Comparison of ENCODE assay signal across 10 mouse cellular contexts in the genomic region with DNA sequence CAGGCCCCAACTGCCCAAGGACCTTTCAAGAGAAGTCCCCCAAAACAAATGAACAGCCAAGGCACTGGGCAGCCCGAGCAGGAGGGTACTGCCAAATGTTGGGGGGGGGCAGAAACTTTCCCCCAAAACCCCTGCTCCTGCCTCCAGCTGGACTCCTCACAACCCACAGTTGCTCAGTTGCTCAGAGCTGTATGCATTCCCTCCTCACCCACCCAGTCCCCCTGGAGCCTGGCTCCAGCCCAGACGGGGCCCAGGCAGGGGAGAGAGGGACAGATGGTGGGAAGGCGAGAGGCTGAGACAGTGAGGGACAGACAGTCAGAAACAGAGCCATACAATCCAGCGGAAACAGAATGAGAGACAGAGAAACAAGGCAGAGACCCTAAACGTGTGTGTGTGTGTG.
DNase-seq lines count a peak whose midpoint lies in the region; ATAC-seq and TF ChIP-seq lines count a peak whose summit lies in the region.
"Had no signal": no experiment of that assay in that cellular context is flagged by ENCODE, and none has a peak within 500 bp of the region (broad histone marks: within the 10 kb centered on the region; RNA-seq: fewer than 3 reads in every experiment).

No protein-coding gene starts in this region.

- H3K9ac ChIP-seq in hindbrain, embryonic 16.5 days (ENCODE audit: low read depth, low read length) = peak overlapping the region; percentile 17; the same call in 1 of the 2 replicates
- H3K9ac ChIP-seq in neural tube, embryonic 12.5 days = no peak overlapping the region

- no peak for TF ChIP-seq POLR2A in embryonic fibroblast, embryonic 13.5 days (IDR thresholded peaks at IDR 0.05; ENCODE audit: low read depth, low read length)

- 25% methylated on average over 5 of the region's 5 CpGs for WGBS in hindbrain, embryonic 16.5 days
- whole genome bisulfite sequencing in neural tube, embryonic 12.5 days = 54% methylated on average over 5 of the region's 5 CpGs

- peaks cover 33% of the 10 kb centered on the region for H3K36me3 ChIP-seq in hindbrain, embryonic 16.5 days (ENCODE audit: control insufficient read depth, insufficient read depth, low read length)
- peaks cover 59% of the 10 kb centered on the region for H3K36me3 ChIP-seq in neural tube, embryonic 12.5 days

- 0 out of 2 replicates have a peak overlapping the region, but pooled peaks have one; percentile 10 for H3K27ac ChIP-seq in embryonic fibroblast, embryonic 13.5 days (ENCODE audit: insufficient read depth, low read length)
- H3K27ac ChIP-seq in hindbrain, embryonic 16.5 days (ENCODE audit: low read depth, low read length) = peak overlapping the region; percentile 78
- H3K27ac ChIP-seq in neural tube, embryonic 12.5 days = peak overlapping the region; percentile 69; the same call in 1 of the 2 replicates
- H3K27ac ChIP-seq: macrophage had no signal

- ATAC-seq in hindbrain, embryonic 16.5 days = peak; percentile 87
- ATAC-seq in neural tube, embryonic 12.5 days (ENCODE audit: low FRiP score, low read depth) = 0 out of 2 replicates have a peak, but pooled peaks have one; percentile 31

- peaks cover 10% of the 10 kb centered on the region for H3K4me1 ChIP-seq in embryonic fibroblast, embryonic 13.5 days (ENCODE audit: control insufficient read depth, insufficient read depth, low read length)
- H3K4me1 ChIP-seq in hindbrain, embryonic 16.5 days (ENCODE audit: control insufficient read depth, insufficient read depth, low read depth, low read length) = peaks cover 24% of the 10 kb centered on the region
- peaks cover 51% of the 10 kb centered on the region for H3K4me1 ChIP-seq in neural tube, embryonic 12.5 days

- H3K4me3 ChIP-seq in embryonic fibroblast, embryonic 13.5 days (ENCODE audit: insufficient read depth, low read length) = no peak overlapping the region
- no peak overlapping the region for H3K4me3 ChIP-seq in hindbrain, embryonic 16.5 days (ENCODE audit: low read length)
- H3K4me3 ChIP-seq in neural tube, embryonic 12.5 days = no peak overlapping the region

- H3K27me3 ChIP-seq in hindbrain, embryonic 16.5 days (replicated peaks; ENCODE audit: control insufficient read depth, insufficient read depth, low read length) = no peaks in the 10 kb centered on the region
- H3K27me3 ChIP-seq in neural tube, embryonic 12.5 days (replicated peaks) = no peaks in the 10 kb centered on the region

- H3K9me3 ChIP-seq in hindbrain, embryonic 16.5 days (ENCODE audit: control insufficient read depth, low read length) = no peaks in the 10 kb centered on the region
- H3K9me3 ChIP-seq in neural tube, embryonic 12.5 days = no peaks in the 10 kb centered on the region

- peak; percentile 46 for DNase-seq in layer of hippocampus, adult 11-12 months (ENCODE audit: low spot score)
- DNase-seq in layer of hippocampus, adult 9-10 months (ENCODE audit: low spot score) = no peak
- DNase-seq in spleen, adult 12 weeks (ENCODE audit: low spot score) = no peak
- no peak for DNase-seq in frontal cortex, postnatal 36 days (ENCODE audit: low spot score in 2 of 2)
- DNase-seq: kidney, postnatal 14 days; right cerebral cortex, postnatal 25 days had no signal

- no peak overlapping the region for H3K4me2 ChIP-seq in hindbrain, embryonic 16.5 days (ENCODE audit: low read length)
- H3K4me2 ChIP-seq in neural tube, embryonic 12.5 days (replicated peaks) = 0 out of 2 replicates have a peak overlapping the region, but pooled peaks have one; percentile 7

- no peak for TF ChIP-seq CTCF in embryonic fibroblast, embryonic 13.5 days (IDR thresholded peaks at IDR 0.05; ENCODE audit: borderline replicate concordance, insufficient read depth, low read length)

Comparison
In these comparisons a context has a peak if more than half of its experiments do, and no peak if none do; other contexts are left out.
1. H3K27ac ChIP-seq: peak in every context shown above with its lines; median percentile 78 in hindbrain, embryonic 16.5 days; 69 in neural tube, embryonic 12.5 days; 10 in embryonic fibroblast, embryonic 13.5 days.